Mouse (Mus musculus): Measurements from ENCODE around the gene Sult1b1.
"Not testable (repeated sequence)": the region's sequence is repeated elsewhere in the genome, so short reads cannot be mapped to it uniquely, and the experiment has no call there.

Sult1b1 gene

GRCm38 (mm10) chr5:87538111-87538510 is at the start of gene Sult1b1:
Gene Sult1b1, minus strand, starts transcription at chr5:87538195.
- DNase-seq = no peak

GRCm38 (mm10) chr5:87580389-87580788 is 42.4 kb upstream of the Sult1b1 start:
- no peak for DNase-seq

GRCm38 (mm10) chr5:87574174-87574573 is 36.2 kb upstream of the Sult1b1 start:
- no peak for DNase-seq

- no peak for DNase-seq
These were observed 35.5 kb upstream of the Sult1b1 start for GRCm38 (mm10) chr5:87573490-87573889.

- DNase-seq = no peak
These were observed 34.8 kb upstream of the Sult1b1 start for GRCm38 (mm10) chr5:87572781-87573180.

- DNase-seq = no peak
These were observed 30.9 kb upstream of the Sult1b1 start, which contains the start of gene Sult1d1 for GRCm38 (mm10) chr5:87568845-87569244. Gene Sult1d1, minus strand, starts transcription at chr5:87569027.

- DNase-seq = no peak
These were observed 29.3 kb upstream of the Sult1b1 start for GRCm38 (mm10) chr5:87567306-87567705.

- DNase-seq = no peak
These were observed 25.0 kb upstream of the Sult1b1 start for GRCm38 (mm10) chr5:87562966-87563365.

- no peak for DNase-seq
These were observed 24.5 kb upstream of the Sult1b1 start for GRCm38 (mm10) chr5:87562526-87562925.

DNA sequence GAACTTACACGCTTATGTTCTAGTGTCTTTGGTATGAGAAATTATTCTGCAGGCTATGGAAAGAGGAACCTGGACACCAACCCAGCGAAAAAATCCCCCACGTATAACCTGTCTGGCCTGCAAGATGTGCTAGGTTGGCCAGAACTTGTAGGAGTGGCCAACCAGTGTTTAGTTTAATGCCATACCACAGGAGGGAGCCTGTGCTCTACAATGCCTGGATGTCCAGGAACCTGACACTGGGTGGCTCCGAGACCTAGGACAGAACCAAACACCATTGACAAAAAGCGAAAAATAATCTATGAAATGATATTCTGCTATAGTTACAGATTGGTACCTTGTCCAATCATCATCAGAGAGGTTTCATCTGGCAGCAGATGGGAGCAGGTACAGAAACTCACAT is 22.1 kb upstream of the Sult1b1 start:
- no peak for DNase-seq

GRCm38 (mm10) chr5:87550935-87551334 is 12.9 kb upstream of the Sult1b1 start:
- no peak for DNase-seq

DNA sequence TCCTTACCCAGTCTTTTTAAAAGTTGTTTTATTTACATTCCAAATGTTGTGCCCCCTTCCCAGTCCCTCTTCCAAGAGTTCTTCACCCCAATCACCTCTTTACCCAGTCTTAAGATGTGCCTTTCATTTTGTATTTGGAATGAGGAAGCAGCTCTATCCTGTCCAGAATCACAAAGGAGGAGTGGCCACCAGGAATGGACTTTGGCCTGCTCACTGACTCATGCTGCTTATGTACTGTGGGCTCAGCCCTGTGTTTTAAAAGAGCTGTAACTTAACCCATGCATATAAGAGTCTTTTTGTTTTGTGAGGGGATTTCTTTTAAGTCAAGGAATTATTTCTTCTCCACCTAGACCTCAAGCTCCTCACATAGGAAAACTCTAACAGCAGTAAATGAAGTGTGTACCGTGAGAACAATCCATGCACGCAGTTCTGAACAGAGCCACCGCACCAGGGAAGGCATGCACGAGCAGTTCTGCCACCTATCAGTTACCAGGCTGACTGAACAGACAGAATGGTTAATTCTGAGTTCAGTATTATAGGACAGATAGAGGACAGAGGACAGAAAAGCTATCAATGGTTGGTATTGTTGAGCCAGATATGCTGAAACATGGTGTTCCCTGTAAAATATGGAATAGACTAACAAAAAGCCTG is 1.9 kb downstream of the Sult1b1 start:
- DNase-seq = no peak

DNA sequence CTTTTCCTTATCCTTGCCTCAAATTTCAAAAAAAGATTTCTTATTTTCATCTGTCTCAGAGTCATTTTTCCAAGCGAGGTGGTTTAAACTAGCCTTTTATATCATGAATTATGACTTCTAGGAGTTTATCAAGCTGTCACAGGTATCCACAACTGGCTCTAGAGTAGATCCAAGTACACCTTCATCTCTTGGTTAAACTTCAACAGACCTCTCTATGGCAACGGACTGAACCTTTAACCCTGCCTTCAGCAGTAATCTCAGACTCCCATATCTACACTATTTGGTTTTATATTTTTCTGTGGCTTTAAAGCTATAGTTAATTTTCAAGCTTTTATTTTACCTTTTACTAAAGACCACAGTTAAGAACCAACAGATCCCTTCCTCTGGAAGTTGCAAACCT is 5.7 kb downstream of the Sult1b1 start:
- no peak for DNase-seq

DNA sequence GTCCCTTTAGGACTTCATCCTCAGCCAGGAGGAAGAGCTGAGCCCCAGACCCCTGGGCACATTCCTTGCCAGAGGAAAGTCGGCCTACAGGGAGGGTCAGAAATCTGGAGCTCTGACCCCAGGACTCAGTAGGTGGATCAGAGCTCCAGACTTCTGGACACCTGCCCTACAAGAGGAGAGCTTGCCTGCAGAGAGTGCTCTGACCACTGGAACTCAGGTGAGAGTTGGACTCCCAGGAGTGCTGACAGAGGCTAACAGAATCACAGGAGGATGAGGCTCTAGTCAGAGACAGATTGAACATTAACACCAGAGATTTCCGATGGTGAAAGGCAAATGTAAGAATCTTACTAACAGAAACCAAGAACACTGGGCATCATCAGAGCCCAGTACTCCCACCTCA is 14.4 kb downstream of the Sult1b1 start:
- DNase-seq = not testable (repeated sequence)

DNA sequence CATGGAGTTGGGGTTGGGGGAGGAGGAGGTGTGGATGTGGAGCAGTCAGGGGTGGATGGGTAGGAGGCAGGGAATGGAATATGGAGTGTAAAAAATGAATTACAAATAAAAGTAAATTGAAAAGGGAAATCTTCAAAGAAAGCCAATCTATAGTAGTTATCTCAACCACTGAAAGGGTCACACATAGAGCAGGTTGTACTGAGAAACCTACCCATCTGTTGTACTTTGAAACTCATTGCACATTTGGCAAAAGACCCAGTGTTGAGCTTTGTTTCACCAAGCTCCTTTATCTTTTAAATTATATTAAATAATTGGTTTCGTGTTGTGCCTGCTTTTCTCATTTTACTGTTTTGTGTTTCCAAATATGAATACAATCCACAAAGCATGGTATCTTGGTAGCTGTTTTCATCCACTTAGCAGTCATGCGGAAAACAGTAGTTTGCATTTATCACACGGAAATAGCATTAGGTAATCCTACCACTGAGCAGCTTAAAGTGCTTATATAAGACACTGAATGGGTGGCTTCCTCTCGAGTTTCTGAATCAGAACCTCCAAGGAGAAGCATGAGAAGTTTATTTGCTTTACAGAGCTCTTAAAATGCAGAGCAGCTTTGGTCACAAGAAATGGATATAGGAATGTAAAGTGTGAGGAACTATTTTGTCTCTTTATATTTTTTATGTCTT is 32.1 kb downstream of the Sult1b1 start:
- DNase-seq = no peak

GRCm38 (mm10) chr5:87502687-87503086 is 35.3 kb downstream of the Sult1b1 start:
- no peak for DNase-seq

GRCm38 (mm10) chr5:87499341-87499740 is 38.7 kb downstream of the Sult1b1 start:
- no peak for DNase-seq

GRCm38 (mm10) chr5:87498936-87499335 is 39.1 kb downstream of the Sult1b1 start:
- DNase-seq = no peak

DNA sequence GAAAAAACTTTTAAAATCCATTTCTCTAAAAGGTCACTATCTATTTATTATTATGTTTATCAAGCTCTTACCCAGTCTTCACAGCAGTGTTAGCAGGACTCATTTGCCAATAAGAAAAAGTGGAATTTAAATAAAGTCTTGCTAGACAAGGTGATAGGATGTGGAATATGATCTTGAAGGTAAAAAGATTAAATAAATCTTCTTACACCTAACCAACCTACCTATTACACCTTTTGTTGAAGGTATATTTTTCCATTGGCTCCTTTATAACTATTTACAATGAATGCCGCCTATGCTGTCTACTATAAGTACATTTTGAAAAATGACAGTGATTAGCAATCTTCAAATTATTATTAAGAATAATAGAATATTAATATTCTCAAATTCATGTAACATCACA is 47.2 kb downstream of the Sult1b1 start, which contains the start of gene Ugt2a1:
Gene Ugt2a1, minus strand, starts transcription at position 101 of the 400 bp plus-strand sequence.
- no peak for DNase-seq

DNA sequence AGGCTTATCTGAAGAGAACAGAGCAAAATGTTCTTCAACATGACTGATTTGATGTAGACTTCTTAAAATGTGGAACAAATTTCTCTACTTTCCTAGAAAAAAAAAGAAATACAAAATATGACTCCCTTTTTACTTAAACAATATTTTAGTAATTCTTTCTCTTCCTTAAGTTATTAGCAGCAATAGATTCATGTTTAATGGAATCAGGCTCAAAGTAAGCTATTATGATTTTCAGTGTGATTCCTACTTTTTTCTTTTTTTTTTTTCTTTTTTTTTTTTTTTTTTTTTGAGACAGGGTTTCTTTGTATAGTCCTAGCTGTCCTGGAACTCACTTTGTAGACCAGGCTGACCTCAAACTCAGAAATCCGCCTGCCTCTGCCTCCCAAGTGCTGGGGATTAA is 51.3 kb downstream of the Sult1b1 start, which contains the start of gene Gm43638:
Gene Gm43638, minus strand, starts transcription at position 101 of the 400 bp plus-strand sequence.
- not testable (repeated sequence) for DNase-seq

GRCm38 (mm10) chr5:87482160-87482559 is 55.8 kb downstream of the Sult1b1 start, which contains the start of gene Ugt2a2:
Gene Ugt2a2, minus strand, starts transcription at chr5:87482260.
- no peak for DNase-seq

Data from cerebellum, adult 9-11 months (tissue).